Mouse (Mus musculus): ENCODE measurements at regions not wholly inside any gene's neighbourhood (a gene's known extent, or its start where the extent isn't known, plus 50 kb on each side); places are given as distances from the start of the nearest gene placed in this dataset.
A peak's percentile ranks its signal among the peaks of the same experiment; 100 is the strongest.

DNA sequence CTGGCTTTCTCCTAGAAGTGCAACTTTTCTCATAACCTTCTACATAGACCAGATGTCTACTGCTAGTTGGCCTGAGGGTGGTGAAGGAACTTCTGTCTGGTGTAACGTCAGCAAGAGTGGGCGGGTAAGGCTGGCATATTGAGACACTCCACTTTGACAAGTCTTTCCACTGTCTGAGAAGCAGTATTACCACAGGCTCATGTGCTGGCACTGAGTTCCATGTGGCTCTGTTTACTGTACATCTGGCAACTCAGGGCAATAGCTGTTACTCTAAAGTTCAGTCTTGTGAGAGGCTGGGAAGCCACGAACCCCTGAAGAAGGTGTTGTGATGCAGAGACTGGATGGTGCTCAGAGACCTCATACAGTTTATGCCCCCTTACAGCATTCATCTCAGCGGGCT lies 230.7 kb upstream of the Tbx18 start:
- DNase-seq (ENCODE audit: low spot score in 2 of 2), result no peak

GRCm38 (mm10) chr9:87964508-87964907 lies 233.4 kb upstream of the Tbx18 start:
- peak in 1 of 2 experiments; percentile 8 for DNase-seq (ENCODE audit: low spot score in 2 of 2)

DNA sequence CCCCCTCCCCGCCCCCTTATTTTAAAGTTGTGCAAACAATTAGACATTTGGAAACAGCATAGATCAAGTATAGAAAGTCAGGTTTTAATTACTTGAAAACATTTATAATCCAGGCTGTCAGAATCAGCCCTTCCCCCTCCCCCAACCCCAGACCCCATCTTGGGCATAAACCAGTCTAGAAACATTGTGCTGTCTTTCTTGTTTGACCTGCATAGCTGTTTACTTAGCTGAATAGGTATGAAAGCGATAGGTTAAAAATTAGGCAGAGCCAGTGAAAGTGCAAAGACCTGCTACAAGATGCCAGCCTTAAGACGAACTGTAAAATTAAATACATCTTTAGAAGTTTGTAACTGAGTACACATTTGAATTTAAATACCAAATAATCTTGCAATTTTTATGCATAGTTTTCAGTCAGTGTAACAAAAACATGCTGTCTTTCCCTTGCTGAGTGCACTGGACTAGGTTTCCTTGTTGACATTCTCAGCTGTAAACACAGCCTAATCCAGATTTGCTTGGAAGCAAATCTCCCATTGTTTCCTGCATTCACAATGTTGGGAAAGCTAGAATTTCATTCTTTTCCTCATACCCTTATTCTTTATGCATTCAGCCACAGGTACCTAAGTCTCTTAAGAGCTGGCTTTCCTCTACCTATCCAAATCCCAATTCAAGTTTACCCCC lies 234.2 kb upstream of the Tbx18 start:
- no peak for DNase-seq (ENCODE audit: low spot score in 2 of 2)

DNA sequence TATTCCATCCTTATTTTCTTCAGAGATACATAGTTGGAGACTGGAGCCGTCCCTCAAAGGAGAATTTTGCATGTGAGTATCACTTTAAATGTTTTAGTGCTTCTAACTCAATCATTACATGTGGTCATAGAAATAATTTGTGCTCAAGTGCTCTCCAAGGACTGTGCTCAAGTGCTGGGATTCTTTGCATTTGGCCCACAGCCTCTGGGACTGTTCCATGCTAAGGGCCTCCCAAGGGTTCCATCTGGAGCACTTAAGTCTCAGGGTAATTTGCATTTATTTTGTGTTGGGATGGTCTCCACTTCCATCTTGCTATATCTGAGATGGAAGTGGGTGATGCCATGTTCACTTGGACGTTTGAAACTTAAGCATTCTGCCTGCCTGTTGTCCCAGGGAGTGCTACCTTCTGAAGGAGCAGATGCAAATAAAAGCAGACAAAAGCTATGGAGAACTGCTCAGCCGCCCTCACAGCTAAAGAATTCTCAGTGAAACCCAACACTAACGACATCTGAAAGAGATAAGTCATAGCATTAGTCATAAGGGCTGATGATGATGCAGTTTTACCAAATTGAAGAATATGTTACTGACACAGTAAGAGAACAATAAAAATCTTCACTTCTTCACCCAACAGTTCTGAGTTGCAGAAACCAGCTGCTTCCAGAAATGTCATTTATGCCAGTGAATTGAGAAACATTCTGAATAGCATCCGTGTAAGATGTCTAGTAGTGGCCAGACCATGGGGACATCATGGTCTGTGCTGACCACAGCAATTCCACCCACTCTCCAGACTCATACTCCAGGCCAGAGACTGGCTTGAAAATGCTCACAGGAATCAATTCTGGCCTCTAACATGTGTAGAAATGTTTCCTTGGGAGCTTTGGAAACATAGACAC lies 237.4 kb upstream of the Tbx18 start:
- no peak for DNase-seq (ENCODE audit: low spot score in 2 of 2)

- no peak for DNase-seq (ENCODE audit: low spot score in 2 of 2)
Observed at GRCm38 (mm10) chr9:87970586-87970985, 239.5 kb upstream of the Tbx18 start.

DNA sequence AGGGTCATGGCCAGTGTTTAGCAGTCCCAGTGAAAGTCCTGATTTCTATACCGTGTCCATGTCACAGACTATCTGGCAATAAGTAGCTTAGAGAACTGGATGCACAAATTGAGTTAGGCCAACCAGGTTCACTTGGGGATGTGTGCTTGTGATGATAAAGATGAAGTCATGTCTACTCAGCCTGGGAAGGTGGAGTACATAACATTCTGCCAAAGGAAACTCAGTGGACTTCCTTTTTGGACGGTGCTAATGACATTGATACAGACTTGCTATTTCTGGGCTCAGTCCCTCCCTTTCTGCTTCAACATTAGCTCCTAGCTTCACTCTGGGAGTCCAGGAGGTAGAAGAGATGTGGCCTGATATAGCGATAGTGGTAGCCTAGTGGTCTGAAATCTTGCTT lies 240.7 kb upstream of the Tbx18 start:
- DNase-seq (ENCODE audit: low spot score in 2 of 2), result no peak

GRCm38 (mm10) chr9:87973531-87973930 lies 242.5 kb upstream of the Tbx18 start:
- no peak for DNase-seq (ENCODE audit: low spot score in 2 of 2)

DNA sequence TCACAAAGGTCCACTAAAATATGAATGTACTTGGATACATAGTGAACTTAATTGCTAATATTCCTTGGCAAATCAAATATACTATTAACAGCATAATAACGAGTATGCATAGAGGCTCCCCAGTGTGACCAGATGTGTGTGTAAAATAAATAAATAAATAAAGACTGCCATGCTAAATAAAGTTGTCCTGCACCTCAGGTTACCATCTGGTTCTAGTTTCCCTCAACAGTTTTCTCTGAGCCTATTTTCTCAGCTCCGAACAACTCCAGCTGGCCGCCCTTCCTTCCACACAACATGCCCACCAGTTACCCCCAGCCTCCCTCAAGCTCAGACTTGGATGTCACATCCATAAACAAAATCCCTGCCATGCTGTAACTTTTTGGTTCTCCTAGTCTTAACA lies 253.8 kb upstream of the Tbx18 start:
- DNase-seq (ENCODE audit: low spot score in 2 of 2), result no peak

DNA sequence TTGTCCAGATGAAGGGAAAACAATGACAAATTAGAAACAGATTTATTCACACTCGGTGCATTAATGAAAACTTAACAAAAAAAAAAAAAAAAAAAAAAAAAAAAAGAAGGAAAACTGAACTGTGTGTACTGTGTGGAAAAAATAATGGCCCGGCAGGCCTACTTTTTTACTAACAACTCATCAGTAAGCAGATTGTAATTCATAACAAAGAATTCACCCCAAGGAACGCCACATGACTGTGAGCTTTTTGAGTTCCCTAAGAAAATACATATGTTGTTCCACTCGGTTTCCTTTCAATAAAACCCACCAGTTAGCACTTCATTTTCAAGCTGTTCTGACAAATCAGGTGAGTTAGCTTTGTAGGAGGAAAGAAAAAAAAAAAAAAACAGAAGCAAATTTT lies 254.4 kb upstream of the Tbx18 start:
- no peak for DNase-seq (ENCODE audit: low spot score in 2 of 2)

GRCm38 (mm10) chr9:88005945-88006700 lies 275.1 kb upstream of the Tbx18 start:
- no peak for DNase-seq (ENCODE audit: low spot score in 2 of 2)

GRCm38 (mm10) chr9:88023752-88024151 lies 292.7 kb upstream of the Tbx18 start:
- DNase-seq (ENCODE audit: low spot score in 2 of 2), result no peak

- DNase-seq (ENCODE audit: low spot score in 2 of 2), result no peak
Observed at GRCm38 (mm10) chr9:88025936-88026335, 294.9 kb upstream of the Tbx18 start.

DNA sequence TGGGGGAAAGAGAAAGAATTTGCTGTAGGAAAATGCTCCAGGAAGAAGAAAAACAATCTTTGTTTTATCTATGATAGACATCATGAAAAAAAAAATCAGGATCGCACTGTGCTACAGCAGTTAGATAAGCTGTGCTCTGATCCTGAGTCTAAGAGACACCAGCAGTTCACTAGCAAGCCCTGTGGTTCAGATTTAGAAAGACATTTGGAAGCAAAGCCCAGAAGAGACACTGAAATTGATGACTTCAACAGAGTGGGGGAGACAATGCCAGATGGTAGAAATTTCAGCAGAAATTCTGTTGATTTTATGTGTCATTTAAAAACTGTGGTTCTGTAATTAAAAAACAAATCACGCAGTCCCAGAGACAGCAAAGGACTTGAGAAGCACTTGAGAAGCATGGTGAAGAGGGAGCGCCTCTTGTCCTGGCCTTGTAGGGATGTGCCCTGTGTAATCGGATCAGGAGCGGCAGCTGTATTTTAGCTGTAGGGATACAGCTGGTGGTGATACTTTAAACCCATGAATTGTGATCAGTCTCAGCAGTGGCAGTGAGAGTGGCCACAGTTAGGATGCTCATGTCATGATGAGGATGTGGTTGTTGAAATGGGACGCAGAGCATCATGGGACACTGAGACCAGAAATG lies 296.4 kb upstream of the Nt5e start:
- DNase-seq (ENCODE audit: low spot score in 2 of 2), result peak; percentile 7 to 8

DNA sequence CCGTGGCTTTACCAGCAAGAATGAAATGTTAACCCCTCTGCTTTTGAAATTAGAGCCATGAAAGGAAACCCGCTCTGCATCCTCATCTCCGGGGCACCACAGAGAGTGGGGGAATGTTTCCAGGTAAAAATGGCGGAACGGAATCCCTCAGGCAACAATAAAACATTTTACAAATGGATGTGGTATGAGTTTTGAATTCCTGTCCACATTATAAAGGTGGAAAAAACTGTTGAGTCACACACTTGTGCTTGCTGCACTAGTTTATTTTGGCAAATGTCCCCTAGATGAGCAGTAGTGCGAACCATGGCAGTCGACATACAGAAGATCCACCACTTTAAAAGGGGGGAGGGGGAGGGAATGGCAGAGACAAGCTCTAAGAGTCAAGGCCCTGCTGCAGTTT lies 289.4 kb upstream of the Nt5e start:
- no peak for DNase-seq (ENCODE audit: low spot score in 2 of 2)

DNA sequence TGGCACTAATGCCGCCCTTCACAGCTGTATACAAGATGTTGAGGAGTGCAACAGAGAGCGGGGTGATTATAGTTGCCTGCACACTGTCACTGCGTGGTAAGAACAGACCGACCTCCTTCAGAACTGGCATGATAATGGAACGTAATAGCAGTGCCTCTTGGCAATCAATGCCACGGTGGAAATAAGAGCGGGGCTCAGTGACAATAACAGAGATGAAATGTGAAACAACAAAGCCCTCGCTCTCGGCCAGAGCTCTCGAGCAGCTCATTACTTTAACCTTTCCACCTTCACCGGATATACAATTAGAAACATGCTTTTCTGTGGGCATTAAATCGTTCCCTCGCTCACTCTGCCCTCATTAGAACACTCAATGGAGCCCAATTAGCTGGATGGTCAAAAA lies 277.7 kb upstream of the Nt5e start:
- DNase-seq (ENCODE audit: low spot score in 2 of 2), result no peak

- no peak for DNase-seq (ENCODE audit: low spot score in 2 of 2)
Observed at GRCm38 (mm10) chr9:88049792-88050191, 277.2 kb upstream of the Nt5e start.

DNA sequence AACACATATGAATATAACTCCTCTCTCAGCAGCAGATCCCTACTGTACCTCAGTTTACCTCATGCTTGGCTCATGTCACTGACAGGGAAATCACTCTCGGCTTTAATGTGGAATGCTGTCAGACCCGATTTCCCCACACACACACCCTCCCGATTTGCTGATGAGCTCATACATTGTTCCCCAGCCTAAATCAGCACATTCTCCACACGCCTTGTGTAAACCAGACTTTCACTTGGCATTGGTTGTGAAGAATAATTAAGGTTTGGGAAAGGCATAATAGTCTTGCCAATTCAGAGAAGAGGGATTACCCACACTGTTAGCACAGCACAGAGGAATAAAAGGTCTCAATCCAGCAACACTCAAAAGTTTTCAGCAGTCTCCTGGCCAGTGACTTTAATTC lies 268.4 kb upstream of the Nt5e start:
- DNase-seq (ENCODE audit: low spot score in 2 of 2), result no peak

GRCm38 (mm10) chr9:88059005-88059404 lies 268.0 kb upstream of the Nt5e start:
- DNase-seq (ENCODE audit: low spot score in 2 of 2), result no peak

DNA sequence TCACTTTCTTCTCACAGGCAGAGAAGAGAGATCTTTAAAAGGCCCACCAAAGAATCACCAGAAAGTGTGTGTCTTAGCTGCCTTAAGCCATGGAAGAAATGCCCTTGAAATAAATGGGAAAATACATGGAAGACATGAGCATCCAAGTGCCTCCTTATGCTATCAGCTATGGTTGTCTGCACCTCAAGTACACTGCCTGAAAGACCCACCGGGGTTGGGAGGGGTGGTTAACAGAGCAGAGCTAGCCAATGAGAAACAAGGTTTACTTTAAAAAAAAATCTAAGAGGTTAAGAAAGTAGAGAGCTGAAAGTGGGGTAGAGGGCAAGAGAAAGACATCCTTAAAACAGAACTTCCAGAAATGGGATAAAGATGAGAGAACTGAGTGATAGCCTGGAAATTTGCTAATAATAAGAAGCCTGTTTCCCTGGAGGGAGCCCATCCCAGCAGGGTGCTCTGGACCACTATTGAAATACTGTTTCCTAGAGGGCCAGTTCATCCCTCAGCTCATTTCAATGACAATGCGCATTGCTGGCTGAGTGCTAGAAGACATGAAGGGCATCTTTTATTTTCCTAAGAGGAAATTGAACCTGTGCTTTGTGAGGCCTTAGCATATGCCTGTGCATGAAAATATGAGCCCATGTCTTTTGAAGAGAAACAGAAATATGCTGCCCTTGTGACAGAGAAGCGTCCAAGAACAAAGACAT lies 262.9 kb upstream of the Nt5e start:
- DNase-seq (ENCODE audit: low spot score in 2 of 2), result no peak

GRCm38 (mm10) chr9:88065057-88065456 lies 261.9 kb upstream of the Nt5e start:
- no peak for DNase-seq (ENCODE audit: low spot score in 2 of 2)

GRCm38 (mm10) chr9:88065777-88066176 lies 261.2 kb upstream of the Nt5e start:
- no peak for DNase-seq (ENCODE audit: low spot score in 2 of 2)

Measured in right cerebral cortex, adult 2 months (tissue).